Mouse (Mus musculus): ENCODE data around the gene Ache.

Gene Ache

DNA sequence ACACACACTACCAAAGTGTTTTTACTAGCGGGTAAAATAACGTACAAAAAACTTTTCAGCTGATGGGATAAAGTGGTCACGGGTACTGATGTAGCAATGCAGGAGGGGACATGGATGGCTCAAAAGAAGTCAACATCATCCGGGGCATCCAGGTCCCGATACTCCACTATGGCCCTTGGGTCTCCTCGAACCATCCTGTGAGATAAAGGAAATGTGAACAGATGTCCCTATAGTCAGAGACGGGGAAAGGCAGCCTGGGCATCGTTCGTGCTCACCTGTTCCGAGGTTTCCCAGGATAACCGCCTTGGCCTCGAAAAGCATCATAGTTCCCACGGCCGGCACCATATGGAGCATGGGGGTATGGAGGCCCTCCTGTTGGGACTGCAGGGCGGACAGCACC lies 8.4 kb downstream of the Ache start:
- no peak for DNase-seq (ENCODE audit: low spot score in 2 of 2)

DNA sequence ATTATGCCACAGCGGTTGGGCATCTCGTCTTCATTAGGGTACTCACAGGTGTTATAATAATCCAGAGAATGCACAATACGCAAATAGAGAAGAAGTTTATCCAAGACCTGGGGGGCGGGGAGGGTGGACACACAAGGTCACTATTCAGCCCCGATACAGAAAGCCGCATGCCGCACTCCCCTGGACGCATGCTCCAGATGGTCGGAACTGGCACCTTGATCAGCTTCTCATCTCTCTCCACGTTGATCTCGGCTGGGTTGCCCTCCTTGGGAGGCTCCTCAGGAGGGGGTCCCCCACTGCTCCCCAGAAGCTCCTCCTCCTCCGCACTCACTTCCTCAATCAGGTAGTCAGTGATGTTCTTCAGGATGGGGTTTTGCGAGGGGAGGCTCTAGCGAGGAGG lies 9.8 kb downstream of the Ache start:
- no peak for DNase-seq (ENCODE audit: low spot score in 2 of 2)

DNA sequence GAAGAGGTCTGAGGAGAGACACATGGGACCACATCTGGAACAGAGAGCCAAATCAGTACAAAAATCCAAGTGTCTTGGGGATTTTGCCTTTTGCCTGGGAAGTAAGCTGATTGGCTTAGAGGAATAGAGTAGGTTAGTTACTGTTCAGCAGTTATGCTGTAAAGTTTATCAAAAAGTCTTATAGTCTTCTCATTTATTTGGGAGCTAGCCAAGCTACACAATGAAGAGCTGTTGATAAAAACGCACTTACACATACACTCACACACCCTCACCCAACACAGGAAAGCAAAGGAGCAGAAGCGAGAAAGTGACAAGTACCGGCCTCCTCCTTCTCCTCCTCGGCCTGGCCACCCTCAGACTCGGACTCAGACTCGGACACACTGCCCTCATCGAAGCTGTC lies 11.9 kb downstream of the Ache start:
- DNase-seq (ENCODE audit: low spot score in 2 of 2), result no peak

DNA sequence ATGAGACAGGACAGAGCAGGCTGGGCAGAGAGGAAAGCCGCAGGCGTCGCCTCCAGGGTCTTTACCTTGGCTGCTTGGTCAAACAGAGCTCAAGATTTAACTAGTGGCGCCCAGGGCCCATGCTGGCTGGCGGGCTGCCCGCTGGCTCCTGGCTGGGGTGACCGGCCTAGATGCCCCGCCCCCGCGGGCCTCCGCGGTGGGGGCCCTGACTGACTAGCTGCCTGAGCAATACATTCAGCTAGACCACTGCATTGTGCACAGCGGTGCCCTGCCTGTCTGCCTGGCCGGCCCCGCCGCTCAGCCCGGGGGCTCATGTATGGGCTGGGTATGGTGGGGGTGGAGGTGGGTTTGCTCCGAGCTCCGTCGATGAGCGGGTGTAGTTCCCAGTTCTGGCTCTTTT lies 13.9 kb downstream of the Ache start:
- DNase-seq (ENCODE audit: low spot score in 2 of 2), result no peak

DNA sequence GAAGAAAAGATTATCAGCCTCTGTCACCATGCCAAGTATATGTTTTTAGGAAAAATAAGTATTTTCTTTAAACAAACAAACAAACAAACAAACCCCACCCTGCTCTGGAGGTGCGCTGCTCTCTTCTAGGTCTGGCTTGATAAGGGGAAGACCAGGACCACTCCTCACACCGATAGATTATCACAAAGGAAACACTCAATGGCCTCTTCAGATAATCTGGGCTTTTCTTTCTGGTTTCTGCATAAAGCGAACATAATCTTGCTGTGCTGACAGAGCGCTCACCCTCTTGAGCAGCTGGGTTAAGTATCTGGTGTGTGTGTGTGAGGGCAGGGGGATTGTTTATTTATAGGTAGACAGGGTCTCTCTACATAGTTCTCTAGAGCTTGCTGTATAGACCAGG lies 16.3 kb downstream of the Ache start:
- DNase-seq (ENCODE audit: low spot score in 2 of 2), result no peak

DNA sequence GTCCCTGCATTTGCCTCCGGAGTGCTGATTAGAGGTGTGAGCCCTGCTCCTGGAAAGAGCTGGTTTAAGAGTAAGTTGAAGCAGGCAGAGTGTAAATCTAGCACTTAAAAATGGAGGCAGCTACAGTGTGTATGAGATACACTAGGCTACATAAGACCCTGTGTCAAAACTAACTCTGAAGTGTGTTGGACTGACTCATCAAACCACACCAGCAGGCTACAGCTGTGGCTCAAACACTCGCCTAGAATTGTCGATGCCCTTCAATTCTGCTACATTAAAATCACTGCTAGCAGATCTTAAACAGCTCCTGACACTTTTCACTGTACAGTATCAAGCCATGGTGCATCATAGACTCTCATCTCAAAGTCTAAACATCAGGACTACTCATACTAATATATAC lies 16.8 kb downstream of the Ache start:
- no peak for DNase-seq (ENCODE audit: low spot score in 2 of 2)

DNA sequence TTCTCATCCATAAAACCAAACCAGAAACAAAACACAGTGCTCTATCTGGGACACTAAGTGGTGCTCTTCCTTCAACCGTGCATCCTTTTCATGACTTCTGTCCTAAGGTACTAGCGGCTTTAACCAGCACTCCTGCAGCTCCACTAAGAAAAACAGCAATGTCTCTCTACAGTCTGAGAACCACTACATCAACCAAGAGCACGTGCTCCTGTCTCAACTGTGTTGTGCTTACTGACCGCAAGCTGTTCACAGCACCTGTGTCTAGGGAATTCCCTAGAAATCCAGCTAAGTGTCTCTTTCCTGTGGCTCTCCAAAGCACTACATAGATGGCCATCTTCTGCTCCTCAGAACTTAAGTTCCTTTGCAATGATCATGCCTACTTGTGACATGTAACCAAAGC lies 17.5 kb downstream of the Ache start:
- DNase-seq (ENCODE audit: low spot score in 2 of 2), result no peak

DNA sequence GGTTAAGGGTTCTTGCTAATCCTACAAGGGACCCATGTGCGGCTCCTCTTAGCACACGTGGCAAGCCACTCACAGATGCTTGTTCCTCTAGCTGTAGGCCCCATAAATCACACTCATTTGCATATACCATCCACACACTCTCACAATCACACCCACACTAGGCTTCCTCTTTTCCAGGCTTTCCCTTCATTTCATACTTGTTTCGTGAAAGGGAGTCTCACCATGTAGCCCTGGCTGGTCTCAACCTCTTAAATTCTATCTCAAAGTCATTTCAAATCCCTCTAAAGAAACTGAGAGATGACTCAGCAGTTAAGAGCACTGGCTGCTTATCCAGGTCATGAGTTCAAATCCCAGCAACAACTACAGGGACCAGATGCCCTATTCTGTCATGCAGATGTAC lies 18.5 kb downstream of the Ache start:
- DNase-seq (ENCODE audit: low spot score in 2 of 2), result no peak

DNA sequence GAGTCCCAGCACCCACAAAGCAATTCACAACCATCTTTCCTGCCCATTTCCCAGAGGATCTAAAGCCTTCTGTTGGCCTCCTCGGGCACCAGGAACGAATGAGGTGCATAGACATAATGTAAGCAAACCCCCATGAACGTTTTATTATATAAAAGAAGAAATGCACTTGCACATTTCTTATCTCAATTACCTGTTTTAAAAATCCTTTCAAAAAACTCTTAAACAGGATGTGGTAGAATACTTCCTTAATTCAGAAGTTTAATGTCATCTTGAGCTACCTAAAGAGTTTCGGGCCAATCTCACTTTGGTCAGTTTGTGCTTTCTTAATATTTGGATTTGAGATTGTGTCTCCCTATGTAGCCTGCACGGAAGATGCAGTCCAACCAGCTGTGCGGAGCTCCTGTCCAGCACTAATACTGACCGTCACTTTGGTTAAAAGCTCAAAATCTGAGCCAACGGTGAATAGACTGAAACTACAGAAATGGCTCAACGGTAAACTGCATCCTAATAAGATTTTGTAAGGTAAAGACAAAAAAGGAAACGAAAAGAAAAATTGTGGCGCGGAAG lies 19.2 kb downstream of the Ache start:
- no peak for DNase-seq (ENCODE audit: low spot score in 2 of 2)

DNA sequence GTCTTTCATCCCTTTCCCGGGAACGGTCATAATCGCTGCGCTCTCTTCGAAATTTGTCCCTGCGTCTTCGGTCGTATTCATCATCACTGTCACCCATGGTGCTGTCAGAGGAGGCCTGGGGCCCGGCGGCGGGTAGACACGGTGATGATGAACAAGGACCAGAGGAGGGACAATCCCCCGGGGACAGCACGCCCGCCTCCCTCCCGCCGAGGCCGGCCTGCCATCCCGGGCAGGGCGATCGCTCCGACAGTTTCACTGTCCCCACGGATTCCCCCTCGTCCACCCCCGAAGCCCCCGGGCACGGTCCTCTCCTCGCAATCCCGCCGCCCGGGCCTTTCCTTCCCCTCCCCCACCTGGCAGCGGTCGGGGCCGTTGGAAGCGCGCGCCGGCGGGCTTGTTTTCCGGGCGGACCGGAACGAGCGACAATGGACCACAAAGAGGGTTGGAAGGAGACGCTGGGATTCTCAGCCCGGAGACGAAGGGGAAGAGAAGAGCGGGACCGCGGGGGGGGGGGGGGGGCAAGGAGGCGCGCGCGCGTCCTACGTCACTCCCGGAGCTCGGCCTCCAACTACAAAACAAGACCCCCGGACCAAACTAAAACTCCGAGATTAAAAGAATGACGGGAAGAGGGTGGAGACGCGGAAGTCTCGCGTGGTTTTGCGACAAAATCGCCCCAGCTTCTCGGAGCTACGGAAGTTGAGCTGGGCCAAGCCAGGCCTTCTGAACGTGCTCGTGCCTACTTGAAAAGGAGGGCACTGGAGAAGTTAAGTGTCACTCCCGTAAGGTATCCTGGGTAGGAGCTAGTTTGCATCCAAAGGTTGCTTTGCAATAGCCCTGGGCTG lies 20.0 kb downstream of the Ache start, which contains the start of gene Srrt:
Srrt (minus strand) TSS at position 604 of the 842 bp plus-strand sequence.
- DNase-seq (ENCODE audit: low spot score in 2 of 2), result peak; percentile 91 to 93

DNA sequence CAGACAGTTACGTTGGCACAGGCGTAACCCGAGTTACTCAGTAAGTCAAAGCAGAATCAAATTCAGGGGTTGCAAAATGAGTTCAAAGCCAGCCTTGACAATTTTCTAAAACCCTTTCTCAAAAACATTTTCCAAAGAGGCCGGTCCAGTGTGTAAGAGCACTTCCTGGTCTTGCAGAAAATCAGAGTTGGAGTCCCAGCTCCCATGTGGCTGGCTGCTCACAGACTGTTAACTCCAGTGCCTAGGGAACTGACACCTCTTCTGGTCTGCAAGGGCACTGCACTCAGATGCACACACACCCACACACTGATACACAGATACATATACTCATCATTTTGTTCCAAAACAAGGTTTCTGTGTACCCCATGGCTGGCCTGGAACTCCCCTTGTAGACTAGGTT lies 21.0 kb downstream of the Ache start:
- DNase-seq (ENCODE audit: low spot score in 2 of 2), result no peak

DNA sequence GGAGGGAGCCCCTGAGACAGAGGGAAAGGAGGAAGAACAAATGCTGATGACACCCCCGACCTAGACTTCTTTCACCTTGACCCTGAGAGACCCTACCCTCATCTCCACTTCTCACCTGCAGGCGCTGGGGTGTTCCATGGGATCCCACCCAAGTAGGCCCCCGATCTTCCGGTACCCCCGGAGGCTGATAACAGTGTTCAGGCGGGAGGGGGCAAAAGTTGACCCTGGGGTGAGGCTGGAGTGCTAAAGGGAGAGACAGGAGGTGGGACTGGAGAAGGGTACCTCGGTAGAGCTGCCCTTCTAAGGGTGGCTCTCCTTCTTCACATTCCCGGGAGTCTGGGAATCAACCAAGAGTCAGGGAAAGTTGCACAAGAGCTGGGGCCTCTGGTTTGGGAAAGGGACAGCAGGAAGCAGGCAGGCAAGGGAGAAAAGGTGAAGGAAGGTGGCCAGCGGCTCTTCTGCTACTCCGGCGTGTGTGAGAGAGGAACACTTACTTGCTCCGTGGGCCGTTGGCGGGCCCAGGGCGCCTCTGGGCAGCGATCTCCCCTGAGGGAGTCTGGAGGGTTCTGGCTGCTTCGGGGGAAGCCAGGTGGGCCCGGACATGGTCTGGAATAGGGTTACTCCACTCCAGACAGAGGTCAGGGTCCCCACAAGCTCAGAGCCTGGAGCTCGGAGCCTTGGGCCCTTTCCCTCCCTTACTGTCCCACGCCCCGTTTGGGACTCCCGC lies 26.3 kb downstream of the Ache start:
- no peak for DNase-seq (ENCODE audit: low spot score in 2 of 2)

DNA sequence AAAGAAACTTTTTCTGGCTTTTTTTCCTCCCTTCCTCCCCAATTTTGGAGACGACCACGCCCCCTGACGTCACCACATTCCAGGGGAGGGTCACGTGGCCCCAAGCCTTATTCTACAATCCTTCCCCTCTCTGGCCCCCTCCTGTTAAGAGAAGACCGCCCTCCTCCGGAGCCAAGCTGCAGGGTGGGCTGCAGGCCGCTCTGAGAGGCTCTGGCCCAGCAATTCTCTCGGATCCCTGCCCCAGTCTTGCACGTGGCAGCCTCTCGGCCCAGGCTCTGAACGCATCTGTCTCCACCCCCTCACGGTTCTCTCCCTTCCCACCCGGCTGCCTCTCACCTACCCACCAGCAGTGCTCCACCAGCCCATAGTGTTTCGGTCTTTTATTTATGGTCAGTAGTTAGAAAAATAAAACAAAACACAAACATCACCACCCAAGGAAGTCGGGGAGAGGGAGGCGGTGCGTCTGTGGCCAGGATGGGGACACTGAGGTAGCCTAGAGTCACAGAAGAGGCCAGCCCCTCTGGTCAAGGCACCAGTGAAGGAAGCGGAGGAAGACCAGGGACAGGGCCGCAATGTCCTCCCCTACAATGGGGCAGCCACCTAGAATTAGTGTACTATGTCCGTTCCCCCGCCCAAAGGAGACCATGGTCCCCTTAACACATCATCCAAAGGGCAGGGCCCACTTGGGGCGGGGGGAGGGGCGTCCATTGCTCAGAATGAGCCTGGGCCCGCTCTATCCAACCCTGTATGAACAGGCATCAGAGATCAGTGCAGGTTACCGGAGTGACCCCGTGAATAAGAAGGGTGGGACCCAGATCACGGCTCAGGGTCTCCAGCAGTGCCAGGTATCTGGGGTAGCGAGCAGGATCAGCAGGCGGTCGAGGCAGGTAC lies 27.1 kb downstream of the Ache start, which contains the start of gene Trip6:
Trip6 (minus strand) TSS at position 212 of the 891 bp plus-strand sequence.
- DNase-seq (ENCODE audit: low spot score in 2 of 2), result peak; percentile 42 to 55

DNA sequence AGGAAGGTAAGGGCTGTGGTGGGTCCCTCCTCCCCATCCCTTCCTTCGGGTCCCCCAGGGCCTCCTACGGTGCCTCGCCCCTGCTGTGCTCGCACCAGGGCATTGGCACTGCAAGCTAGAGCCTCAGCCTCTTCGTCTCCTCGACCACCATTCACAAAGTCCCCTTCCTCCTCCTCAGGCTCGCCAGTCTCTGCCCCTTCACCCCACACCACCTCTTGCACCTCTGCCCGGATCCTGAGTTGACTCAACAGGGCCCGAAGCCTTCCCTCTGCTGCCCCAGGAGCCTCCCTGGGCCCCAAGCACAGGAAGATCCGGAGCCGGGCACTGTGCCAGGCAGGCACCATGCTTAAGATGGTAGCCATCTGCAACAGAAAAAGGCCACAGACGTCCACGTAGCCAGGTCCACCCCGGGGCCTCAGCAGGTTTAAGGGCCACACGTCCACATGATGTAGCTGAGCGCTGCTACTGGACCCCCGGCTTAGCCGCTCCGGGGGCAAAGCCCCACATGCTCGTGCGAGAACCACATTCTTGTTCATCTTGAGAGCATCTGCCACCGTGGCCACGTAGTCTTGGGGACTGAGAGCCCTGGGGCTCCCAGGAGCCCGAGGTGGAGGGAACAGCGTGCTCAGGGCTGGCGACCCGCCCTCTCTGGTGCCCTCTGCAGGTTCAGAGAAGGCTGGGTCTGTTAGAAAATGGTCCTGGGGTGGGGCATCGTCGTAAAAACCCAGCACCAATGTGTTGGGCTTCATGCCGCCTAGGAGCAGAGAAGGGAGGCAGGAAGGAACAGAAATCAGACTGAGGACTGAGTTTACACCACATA lies 28.0 kb downstream of the Ache start:
- no peak for DNase-seq (ENCODE audit: low spot score in 2 of 2)

DNA sequence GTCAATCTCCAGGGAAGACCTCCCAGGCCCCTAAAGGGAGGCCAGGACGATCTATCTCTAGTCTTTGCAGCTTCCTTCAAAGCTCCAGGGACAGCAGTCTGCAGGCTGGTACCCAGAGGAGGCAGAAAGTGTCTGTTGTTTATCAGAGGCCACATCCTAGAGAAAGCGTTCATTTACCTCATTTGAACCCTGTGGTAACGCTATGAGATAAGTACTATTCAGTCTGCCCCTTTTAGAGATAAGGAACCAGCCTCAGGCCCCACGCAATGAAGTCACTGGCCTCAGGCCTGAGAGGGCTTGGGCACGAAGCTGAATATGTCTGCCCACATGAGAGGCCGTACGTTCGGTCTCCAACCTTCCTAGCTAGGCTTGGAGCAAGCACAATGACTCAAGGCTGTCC lies 30.0 kb downstream of the Ache start:
- no peak for DNase-seq (ENCODE audit: low spot score in 2 of 2)

DNA sequence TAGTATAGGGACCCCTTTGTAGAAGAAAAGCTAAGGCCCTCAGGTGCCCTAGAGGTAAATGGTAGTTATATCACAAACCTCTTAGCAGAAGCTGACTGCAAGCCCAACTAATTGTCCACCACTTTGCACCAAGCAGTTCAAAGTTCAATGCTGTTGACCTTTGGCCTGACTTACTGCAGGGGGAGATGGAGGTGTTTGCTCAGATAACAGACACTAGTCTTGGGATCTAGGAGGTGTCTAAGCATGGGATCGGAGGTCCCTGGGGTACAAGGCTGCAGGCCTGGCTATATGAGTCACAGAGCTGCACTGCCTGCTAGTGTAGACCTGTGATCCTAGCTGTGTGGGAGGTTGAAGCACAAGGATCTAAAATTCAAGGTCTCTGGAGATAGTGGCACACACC lies 31.3 kb downstream of the Ache start:
- no peak for DNase-seq (ENCODE audit: low spot score in 2 of 2)

DNA sequence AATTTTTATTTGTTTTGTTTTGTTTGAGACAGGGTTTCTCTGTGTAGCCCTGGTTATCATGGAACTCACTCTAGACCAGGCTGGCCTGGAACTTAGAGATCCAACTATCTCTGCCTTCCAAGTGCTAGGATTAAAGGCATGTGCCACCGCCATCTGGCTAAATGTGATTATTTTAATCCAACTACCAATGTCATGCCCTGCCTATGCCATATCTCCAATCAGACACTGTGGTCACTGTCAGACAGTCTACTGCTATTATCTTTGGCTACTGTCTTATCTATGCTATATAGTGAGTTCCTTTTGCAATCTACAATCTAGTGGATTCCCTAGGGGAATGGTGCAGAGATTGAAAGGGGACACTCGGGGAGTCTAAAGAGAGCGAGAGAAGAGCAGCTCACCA lies 33.7 kb downstream of the Ache start:
- DNase-seq (ENCODE audit: low spot score in 2 of 2), result no peak

DNA sequence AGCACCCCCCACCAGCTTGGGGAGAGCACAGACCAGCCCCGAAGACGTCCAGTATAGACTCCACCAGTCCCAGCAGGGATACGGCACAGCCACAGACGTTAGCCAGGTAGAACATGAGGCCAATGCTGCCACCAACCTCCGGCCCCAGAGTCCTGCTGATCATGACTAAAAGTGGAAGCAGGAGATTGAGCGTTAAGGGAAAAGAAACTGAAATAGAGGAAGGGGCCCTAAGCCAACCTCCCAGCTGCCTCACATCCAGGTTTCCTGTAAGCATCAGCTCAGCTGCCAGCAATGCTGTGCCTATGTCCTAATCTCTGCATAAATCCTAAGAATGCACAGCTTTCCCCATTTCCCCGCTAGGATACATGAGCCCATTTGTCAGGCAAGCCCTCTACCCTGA lies 43.6 kb downstream of the Ache start:
- DNase-seq (ENCODE audit: low spot score in 2 of 2), result no peak

DNA sequence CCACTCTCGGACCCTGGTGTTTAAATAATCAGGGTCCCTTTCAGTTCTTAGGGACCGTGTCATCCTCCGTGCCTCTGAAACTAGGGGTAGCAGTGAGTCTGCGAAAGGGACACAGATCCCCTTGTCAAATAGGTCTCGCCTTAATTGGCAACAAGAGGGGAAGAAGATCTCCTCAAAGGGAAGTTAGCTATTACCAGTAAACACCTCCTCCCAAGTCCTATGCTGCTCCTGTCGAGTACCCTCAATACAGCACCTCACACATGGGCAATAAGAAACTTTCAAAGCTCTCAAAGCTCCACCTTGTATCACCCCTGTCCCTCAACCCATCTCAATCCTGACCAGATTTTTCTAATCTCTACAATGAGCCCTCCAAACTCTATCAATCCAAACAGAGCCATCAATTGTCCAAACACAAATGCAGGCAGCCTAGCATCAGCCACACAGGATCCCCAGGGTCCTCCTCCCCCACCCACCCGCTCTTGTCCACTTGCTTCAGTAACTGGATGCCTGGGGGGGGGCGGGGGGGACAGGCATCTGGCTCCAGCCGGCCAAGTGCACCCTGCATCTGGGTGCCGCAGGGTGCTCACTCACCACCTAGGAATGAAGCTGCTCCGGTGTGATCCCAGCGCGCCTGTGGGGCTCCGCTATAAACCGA lies 45.7 kb downstream of the Ache start:
- no peak for DNase-seq (ENCODE audit: low spot score in 2 of 2)

DNA sequence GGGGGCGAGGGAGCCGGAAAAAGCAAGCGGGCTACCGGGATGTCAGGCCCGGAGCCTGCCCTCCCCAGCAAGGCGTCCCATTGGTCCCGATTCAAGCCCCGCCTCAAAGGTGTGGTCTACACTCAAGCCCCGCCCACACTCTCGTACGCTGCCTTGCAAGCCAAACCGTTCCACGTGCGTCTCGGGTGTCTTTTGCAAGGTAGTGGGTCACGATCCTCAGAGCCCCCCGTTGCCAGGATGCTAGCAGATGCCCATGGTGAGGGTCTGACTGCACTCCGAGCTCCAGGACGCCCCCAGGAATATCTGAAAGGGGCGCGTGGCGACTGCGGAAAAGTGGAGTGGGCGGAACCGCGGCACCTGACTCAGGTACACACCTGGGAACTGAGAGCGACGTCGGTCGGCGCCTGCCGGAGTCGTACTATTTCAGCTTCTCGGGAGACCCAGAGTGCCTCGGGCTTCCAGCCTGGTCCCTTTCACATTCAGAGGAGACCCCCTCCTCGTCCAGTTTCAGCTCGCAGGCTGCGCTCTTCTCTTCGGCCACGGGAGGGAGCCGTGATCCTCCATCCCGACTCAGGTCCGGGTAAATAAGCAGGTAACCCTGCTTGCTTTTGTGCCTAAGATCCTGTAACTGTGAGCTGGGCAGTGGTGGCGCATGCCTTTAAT lies 46.3 kb downstream of the Ache start, which contains the start of gene Slc12a9:
Slc12a9 (minus strand) TSS at position 86 of the 663 bp plus-strand sequence.
- DNase-seq (ENCODE audit: low spot score in 2 of 2), result peak; percentile 89 to 94
